Comparison of ENCODE assay signal across 15 mouse cellular contexts in the genomic region with DNA sequence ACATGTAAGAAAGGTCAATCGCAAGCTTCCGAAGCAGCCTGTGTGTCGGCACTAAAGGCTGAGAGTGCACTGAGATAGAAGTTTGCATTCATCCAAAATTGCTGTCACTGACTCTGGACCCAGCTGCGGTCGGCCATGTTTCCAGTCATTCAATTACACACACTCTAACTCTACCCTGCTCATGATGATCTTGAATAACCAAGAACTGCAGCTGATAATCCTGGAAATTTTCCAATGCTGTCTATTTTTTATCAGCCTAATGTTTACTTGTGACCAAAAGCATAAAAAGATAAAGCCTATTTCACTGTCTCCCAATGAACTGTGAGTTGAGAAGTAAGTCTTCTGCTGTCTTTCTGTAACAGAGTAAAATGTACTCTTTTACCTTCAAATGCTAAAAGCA.
"Had no signal": no experiment of that assay in that cellular context is flagged by ENCODE, and none has a peak within 500 bp of the region (broad histone marks: within the 10 kb centered on the region; RNA-seq: fewer than 3 reads in every experiment).

No protein-coding gene starts in this region.

- ATAC-seq: liver, postnatal 0 days; lung, postnatal 0 days; midbrain, embryonic 13.5 days; midbrain, embryonic 15.5 days had no signal

- H3K4me1 ChIP-seq: midbrain, embryonic 13.5 days; midbrain, embryonic 15.5 days; stomach, embryonic 15.5 days had no signal

- H3K4me3 ChIP-seq: megakaryocyte, embryonic 14.5 days; midbrain, embryonic 13.5 days; midbrain, embryonic 15.5 days; neural tube, embryonic 12.5 days; stomach, embryonic 15.5 days had no signal

- DNase-seq: liver, postnatal 0 days; lung, adult 2 months; right cerebral cortex, postnatal 14 days; thymus, adult 2 months; thymus, postnatal 25 days; thymus, postnatal 4 days had no signal

- H3K36me3 ChIP-seq: midbrain, embryonic 13.5 days; midbrain, embryonic 15.5 days; neural tube, embryonic 12.5 days; stomach, embryonic 15.5 days had no signal

- H3K27ac ChIP-seq: macrophage; midbrain, embryonic 13.5 days; midbrain, embryonic 15.5 days; neural tube, embryonic 12.5 days; stomach, embryonic 15.5 days; stomach, postnatal 0 days had no signal

- H3K4me2 ChIP-seq: midbrain, embryonic 11.5 days; midbrain, embryonic 13.5 days; midbrain, embryonic 15.5 days; neural tube, embryonic 12.5 days; stomach, embryonic 15.5 days had no signal

- H3K9me3 ChIP-seq: megakaryocyte, embryonic 14.5 days; midbrain, embryonic 13.5 days; midbrain, embryonic 15.5 days; neural tube, embryonic 12.5 days; stomach, embryonic 15.5 days had no signal

- H3K27me3 ChIP-seq: megakaryocyte, embryonic 14.5 days; midbrain, embryonic 13.5 days; midbrain, embryonic 15.5 days; neural tube, embryonic 12.5 days; stomach, embryonic 15.5 days had no signal

- H3K9ac ChIP-seq: liver, postnatal 0 days; midbrain, embryonic 13.5 days; midbrain, embryonic 15.5 days; neural tube, embryonic 12.5 days; stomach, embryonic 15.5 days had no signal
